Mouse (Mus musculus): ENCODE data around the gene Hectd4. TPM values are rescaled to one million over a fixed set of nuclear protein-coding genes. Genes with fewer than 3 reads are reported as not detected.

Hectd4 gene
- polyA plus RNA-seq, 1 experiment from 2014 or later = 8.4 TPM

- no peak for ATAC-seq (ENCODE audit: insufficient number of reproducible peaks, insufficient read depth, low FRiP score, low TSS enrichment, low read depth)
- H3K36me3 ChIP-seq = peaks cover 47% of the 10 kb centered on the region
Measured at GRCm38 (mm10) chr5:121253816-121254497, 33.9 kb downstream of the Hectd4 start.

DNA sequence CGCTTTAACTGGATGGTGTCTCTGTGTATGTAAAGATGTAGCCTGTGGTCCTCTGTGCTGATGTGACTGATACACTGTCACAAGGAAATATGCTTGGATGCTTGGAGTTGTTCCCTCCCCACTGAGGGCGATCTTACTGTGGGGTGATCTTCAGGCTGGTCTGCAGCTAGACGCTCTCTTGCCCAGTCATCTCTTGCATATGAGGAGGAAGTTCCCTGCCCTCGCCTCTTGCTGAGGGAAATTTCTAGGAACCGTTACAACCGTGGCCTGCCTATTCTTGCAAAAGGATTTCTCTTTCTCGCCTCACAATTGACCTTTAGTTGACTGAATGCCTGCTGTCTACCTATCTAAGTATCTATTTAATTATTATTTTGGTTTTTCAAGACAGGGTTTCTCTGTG, 35.0 kb downstream of the Hectd4 start:
- Histone ChIP-seq H3K9ac (replicated peaks) (no peak overlapping the region), H3K4me3 (replicated peaks) (no peak overlapping the region), H3K27me3 (no peaks in the 10 kb centered on the region), H3K27ac (no peak overlapping the region), H3K4me2 (no peak overlapping the region), H3K4me1 (replicated peaks) (no peaks in the 10 kb centered on the region), H3K36me3 (peaks cover 47% of the 10 kb centered on the region), H3K9me3 (no peaks in the 10 kb centered on the region)
- no peak for ATAC-seq (ENCODE audit: insufficient number of reproducible peaks, insufficient read depth, low FRiP score, low TSS enrichment, low read depth)
- 84% methylated on average over 7 of the region's 7 CpGs for WGBS

More at GRCm38 (mm10) chr5:121253816-121254497, 33.9 kb downstream of the Hectd4 start:
- Histone ChIP-seq H3K27ac (no peak overlapping the region), H3K27me3 (no peaks in the 10 kb centered on the region), H3K9ac (replicated peaks) (no peak overlapping the region), H3K4me2 (no peak overlapping the region), H3K4me1 (replicated peaks) (no peaks in the 10 kb centered on the region), H3K9me3 (no peaks in the 10 kb centered on the region), H3K4me3 (replicated peaks) (no peak overlapping the region)
- WGBS = 89% methylated on average over 18 of the region's 18 CpGs

GRCm38 (mm10) chr5:121261806-121262205, 41.8 kb downstream of the Hectd4 start:
- H3K9ac ChIP-seq (replicated peaks) = no peak overlapping the region
- H3K27me3 ChIP-seq = no peaks in the 10 kb centered on the region
- H3K27ac ChIP-seq = no peak overlapping the region
- no peaks in the 10 kb centered on the region for H3K4me1 ChIP-seq (replicated peaks)
- 92% methylated on average over 3 of the region's 3 CpGs for WGBS
- H3K4me2 ChIP-seq = no peak overlapping the region
- H3K36me3 ChIP-seq = peaks cover 57% of the 10 kb centered on the region
- H3K4me3 ChIP-seq (replicated peaks) = no peak overlapping the region
- no peaks in the 10 kb centered on the region for H3K9me3 ChIP-seq
- ATAC-seq (ENCODE audit: insufficient number of reproducible peaks, insufficient read depth, low FRiP score, low TSS enrichment, low read depth) = no peak

DNA sequence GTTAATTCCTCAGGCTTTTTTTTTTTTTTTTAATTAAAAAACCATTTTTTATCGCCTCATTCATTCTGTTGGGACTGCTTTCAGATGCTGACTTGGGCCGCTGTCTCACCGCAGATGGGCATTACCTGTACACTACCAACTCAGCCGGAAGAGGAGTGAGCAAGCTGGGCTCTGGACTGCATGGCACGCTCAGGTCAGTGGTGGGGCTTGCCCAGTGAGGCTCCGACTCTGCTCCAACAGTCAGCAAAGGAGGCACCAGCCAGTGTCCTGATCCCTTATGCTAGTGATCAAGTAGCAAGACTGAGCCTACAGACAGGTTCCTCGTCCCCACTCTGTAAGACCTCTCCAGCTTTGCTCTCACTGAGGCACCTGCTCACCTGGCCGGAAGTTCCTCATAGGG, 42.4 kb downstream of the Hectd4 start:
- H3K4me2 ChIP-seq = no peak overlapping the region
- no peaks in the 10 kb centered on the region for H3K9me3 ChIP-seq
- no peak overlapping the region for H3K4me3 ChIP-seq (replicated peaks)
- H3K9ac ChIP-seq (replicated peaks) = no peak overlapping the region
- H3K4me1 ChIP-seq (replicated peaks) = no peaks in the 10 kb centered on the region
- peaks cover 56% of the 10 kb centered on the region for H3K36me3 ChIP-seq
- H3K27ac ChIP-seq = no peak overlapping the region
- 91% methylated on average over 8 of the region's 8 CpGs for WGBS
- no peak for ATAC-seq (ENCODE audit: insufficient number of reproducible peaks, insufficient read depth, low FRiP score, low TSS enrichment, low read depth)
- H3K27me3 ChIP-seq = no peaks in the 10 kb centered on the region

DNA sequence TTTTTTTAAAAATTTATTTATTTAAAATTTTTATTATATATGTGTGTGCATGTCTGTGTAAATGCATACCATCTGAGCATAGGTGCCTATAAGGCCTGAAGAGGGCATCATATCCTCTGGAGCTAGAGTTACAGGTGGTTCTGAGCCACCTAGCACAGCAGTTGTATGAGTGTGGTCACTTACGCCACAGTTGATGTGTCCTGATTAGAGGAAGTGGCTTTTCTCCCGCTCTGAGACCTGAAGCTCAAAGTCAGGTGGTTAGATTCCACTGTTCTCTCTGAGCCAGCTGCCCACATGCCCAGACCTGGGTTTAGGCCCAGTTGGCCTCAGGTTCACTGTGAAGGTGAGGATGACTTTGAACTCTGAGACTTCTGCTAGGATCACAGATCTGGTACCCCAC, 44.6 kb downstream of the Hectd4 start:
- no peaks in the 10 kb centered on the region for H3K27me3 ChIP-seq
- no peak overlapping the region for H3K4me2 ChIP-seq
- no peak for ATAC-seq (ENCODE audit: insufficient number of reproducible peaks, insufficient read depth, low FRiP score, low TSS enrichment, low read depth)
- peaks cover 66% of the 10 kb centered on the region for H3K36me3 ChIP-seq
- WGBS = 96% methylated on average over 2 of the region's 2 CpGs
- no peaks in the 10 kb centered on the region for H3K9me3 ChIP-seq
- H3K9ac ChIP-seq (replicated peaks) = no peak overlapping the region
- no peak overlapping the region for H3K4me3 ChIP-seq (replicated peaks)
- H3K27ac ChIP-seq = no peak overlapping the region
- H3K4me1 ChIP-seq (replicated peaks) = no peaks in the 10 kb centered on the region

DNA sequence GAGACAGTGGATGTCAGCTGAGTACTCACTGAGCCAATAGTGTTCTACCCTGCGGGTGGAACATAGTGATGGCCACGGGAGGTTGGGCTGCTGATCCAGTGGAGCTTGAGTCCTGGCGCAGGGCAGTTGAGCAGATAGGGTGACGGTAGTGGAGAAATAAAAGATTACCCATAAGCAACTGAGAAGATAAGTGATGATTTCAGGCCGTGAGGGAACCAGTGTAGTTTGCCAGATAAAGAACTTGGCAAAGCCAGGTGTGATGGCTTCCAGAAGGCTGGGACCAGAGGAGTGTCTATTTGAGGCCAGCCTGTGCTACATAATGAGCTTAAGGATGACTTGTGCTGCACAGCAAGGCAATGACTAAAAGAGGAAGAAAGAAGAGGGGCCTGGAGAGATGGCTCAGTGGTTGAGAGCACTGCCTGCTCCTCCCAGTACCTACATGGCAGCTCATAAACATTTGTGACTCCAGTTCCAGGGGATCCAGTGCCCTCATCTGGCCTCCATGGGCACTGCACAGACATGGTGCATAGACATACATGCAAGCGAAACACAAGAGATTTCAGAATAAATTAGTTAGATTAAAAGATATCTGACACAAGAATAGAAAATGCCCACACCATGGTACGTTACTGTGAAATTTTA, 46.8 kb downstream of the Hectd4 start:
- no peak overlapping the region for H3K27ac ChIP-seq
- peaks cover 71% of the 10 kb centered on the region for H3K36me3 ChIP-seq
- no peaks in the 10 kb centered on the region for H3K27me3 ChIP-seq
- ATAC-seq (ENCODE audit: insufficient number of reproducible peaks, insufficient read depth, low FRiP score, low TSS enrichment, low read depth) = no peak
- 91% methylated on average over 7 of the region's 7 CpGs for WGBS
- no peak overlapping the region for H3K4me2 ChIP-seq
- H3K4me1 ChIP-seq (replicated peaks) = no peaks in the 10 kb centered on the region
- no peak overlapping the region for H3K4me3 ChIP-seq (replicated peaks)
- H3K9me3 ChIP-seq = no peaks in the 10 kb centered on the region
- H3K9ac ChIP-seq (replicated peaks) = no peak overlapping the region

DNA sequence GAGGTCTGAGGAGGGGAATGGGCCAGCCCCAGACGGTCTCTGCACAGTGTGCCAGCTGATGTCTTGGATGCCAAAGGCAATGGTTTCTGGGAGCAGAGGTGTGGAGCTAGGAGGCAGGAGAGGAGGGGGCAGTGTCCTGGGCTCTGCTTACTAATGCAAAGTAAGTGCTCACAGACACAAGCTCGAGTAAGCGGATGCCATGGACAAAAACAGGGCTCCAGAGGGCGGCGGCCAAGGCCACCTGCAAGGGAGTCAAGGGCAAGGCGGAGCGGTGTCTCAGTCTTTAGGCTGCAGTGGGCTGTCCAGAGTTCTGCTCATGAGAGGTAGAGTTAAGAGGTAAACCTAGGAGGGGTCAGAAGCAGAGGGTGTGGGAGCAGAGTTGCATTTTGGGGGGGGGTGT, 51.0 kb downstream of the Hectd4 start:
- WGBS = 84% methylated on average over 7 of the region's 7 CpGs
- Histone ChIP-seq H3K4me3 (replicated peaks) (no peak overlapping the region), H3K4me2 (no peak overlapping the region), H3K36me3 (peaks cover 84% of the 10 kb centered on the region), H3K27ac (no peak overlapping the region), H3K27me3 (no peaks in the 10 kb centered on the region), H3K4me1 (replicated peaks) (no peaks in the 10 kb centered on the region), H3K9me3 (no peaks in the 10 kb centered on the region), H3K9ac (replicated peaks) (no peak overlapping the region)
- no peak for ATAC-seq (ENCODE audit: insufficient number of reproducible peaks, insufficient read depth, low FRiP score, low TSS enrichment, low read depth)

DNA sequence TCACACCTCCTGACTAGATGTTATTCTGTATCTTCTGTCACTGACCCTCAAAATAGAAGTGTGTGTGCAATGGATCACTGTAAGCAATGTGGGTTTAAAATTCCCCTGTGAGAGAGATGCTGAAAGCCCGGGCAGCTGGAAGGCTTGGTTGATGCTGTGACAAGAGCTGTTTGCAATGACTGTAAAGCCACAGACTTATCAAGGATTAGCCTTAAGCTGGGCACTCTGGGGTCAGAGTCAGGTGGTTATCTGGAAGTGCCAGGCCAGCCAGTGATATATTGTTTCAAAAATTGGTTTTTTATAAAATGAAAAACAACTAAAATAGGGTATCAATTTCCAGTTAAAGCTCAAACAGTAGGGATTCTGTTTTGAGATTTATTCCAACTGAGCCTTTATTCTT, 56.8 kb downstream of the Hectd4 start:
- H3K36me3 ChIP-seq = peaks cover 75% of the 10 kb centered on the region
- H3K4me2 ChIP-seq = no peak overlapping the region
- no peaks in the 10 kb centered on the region for H3K27me3 ChIP-seq
- H3K9ac ChIP-seq (replicated peaks) = no peak overlapping the region
- H3K4me3 ChIP-seq (replicated peaks) = no peak overlapping the region
- no peak overlapping the region for H3K27ac ChIP-seq
- H3K9me3 ChIP-seq = no peaks in the 10 kb centered on the region
- H3K4me1 ChIP-seq (replicated peaks) = no peaks in the 10 kb centered on the region
- WGBS = 75% methylated on average over 1 of the region's 1 CpGs
- no peak for ATAC-seq (ENCODE audit: insufficient number of reproducible peaks, insufficient read depth, low FRiP score, low TSS enrichment, low read depth)

DNA sequence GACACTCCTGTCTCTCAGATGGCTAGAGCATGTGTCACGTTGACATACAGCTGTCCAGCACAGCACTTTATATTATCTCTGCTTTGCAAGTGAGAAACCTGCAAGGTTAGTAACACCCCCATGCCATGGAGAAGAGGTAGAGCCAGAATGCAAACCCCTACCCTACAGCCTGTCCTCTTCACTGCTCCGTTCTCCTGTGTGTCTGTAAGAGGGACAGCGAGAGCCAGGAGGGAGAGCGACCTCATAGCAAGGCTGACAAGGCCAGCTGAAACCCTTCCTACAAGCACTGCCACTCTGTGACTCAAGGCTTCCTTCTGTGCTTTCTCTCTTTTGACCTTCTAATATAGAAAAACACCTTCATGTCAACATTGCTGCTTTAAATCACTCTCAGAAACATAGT, 60.4 kb downstream of the Hectd4 start:
- Histone ChIP-seq H3K36me3 (peaks cover 73% of the 10 kb centered on the region), H3K27me3 (no peaks in the 10 kb centered on the region), H3K4me1 (replicated peaks) (no peaks in the 10 kb centered on the region), H3K27ac (no peak overlapping the region), H3K4me3 (replicated peaks) (no peak overlapping the region), H3K9ac (replicated peaks) (no peak overlapping the region), H3K4me2 (no peak overlapping the region), H3K9me3 (no peaks in the 10 kb centered on the region; the same call in 1 of the 2 replicates)
- WGBS = 91% methylated on average over 4 of the region's 4 CpGs
- no peak for ATAC-seq (ENCODE audit: insufficient number of reproducible peaks, insufficient read depth, low FRiP score, low TSS enrichment, low read depth)

DNA sequence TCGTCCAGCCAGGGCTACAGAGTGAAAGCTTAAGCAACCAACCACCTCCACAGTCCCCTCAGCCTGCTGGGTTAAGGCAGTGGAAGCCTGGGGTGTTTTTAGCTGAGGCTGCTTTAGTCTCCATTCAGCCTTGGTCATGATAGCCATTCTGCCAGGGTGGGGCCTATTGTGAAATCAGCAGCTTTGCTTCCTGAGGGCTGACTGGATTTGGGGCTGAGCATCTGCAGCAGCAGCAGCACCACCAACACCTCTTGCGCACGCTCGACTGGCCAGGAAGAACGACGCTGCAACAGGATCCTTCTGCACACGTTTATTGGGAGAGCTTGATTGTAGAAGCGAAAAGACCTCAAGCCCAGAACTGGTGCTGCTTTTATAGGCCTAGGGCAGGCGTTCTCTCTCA, 63.0 kb downstream of the Hectd4 start:
- H3K4me2 ChIP-seq = no peak overlapping the region
- H3K9ac ChIP-seq (replicated peaks) = no peak overlapping the region
- 90% methylated on average over 9 of the region's 9 CpGs for WGBS
- no peaks in the 10 kb centered on the region for H3K27me3 ChIP-seq
- no peaks in the 10 kb centered on the region; the same call in 1 of the 2 replicates for H3K9me3 ChIP-seq
- no peak overlapping the region for H3K4me3 ChIP-seq (replicated peaks)
- H3K4me1 ChIP-seq (replicated peaks) = no peaks in the 10 kb centered on the region
- ATAC-seq (ENCODE audit: insufficient number of reproducible peaks, insufficient read depth, low FRiP score, low TSS enrichment, low read depth) = no peak
- H3K36me3 ChIP-seq = peaks cover 88% of the 10 kb centered on the region
- no peak overlapping the region for H3K27ac ChIP-seq

- ATAC-seq (ENCODE audit: insufficient number of reproducible peaks, insufficient read depth, low FRiP score, low TSS enrichment, low read depth) = no peak
- no peak overlapping the region for H3K4me2 ChIP-seq
- H3K9ac ChIP-seq (replicated peaks) = no peak overlapping the region
- H3K4me3 ChIP-seq (replicated peaks) = no peak overlapping the region
- no peaks in the 10 kb centered on the region for H3K27me3 ChIP-seq
- WGBS = 87% methylated on average over 5 of the region's 5 CpGs
- no peak overlapping the region for H3K27ac ChIP-seq
- no peaks in the 10 kb centered on the region; the same call in 1 of the 2 replicates for H3K9me3 ChIP-seq
- H3K4me1 ChIP-seq (replicated peaks) = no peaks in the 10 kb centered on the region
- H3K36me3 ChIP-seq = peaks cover 86% of the 10 kb centered on the region
Measured at GRCm38 (mm10) chr5:121284816-121285215, 64.8 kb downstream of the Hectd4 start.

DNA sequence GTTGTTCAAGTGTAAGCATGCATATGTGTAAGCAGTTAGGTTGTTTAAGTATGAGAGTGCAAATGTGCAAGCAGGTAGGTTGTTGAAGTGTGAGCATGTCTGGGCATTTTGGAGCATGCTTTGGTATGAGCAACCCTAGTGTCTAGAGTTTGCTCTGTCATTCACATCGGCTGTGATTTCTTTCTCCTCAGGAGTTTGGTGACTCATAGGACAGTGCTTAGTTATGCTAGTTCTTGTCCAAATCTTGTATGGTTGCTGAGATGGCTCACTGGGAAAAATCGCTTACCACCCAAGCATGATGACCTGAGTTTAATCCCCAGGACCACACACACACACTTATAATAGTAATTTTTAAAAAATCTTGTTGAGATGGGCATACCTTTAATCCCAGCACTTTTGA, 67.2 kb downstream of the Hectd4 start:
- Histone ChIP-seq H3K4me2 (no peak overlapping the region), H3K27ac (no peak overlapping the region), H3K4me1 (replicated peaks) (no peaks in the 10 kb centered on the region), H3K27me3 (no peaks in the 10 kb centered on the region), H3K36me3 (peaks cover 86% of the 10 kb centered on the region), H3K9me3 (no peaks in the 10 kb centered on the region; the same call in 1 of the 2 replicates), H3K9ac (replicated peaks) (no peak overlapping the region), H3K4me3 (replicated peaks) (no peak overlapping the region)
- 89% methylated on average over 2 of the region's 2 CpGs for WGBS
- no peak for ATAC-seq (ENCODE audit: insufficient number of reproducible peaks, insufficient read depth, low FRiP score, low TSS enrichment, low read depth)
